Mouse (Mus musculus) bone marrow, adult 2 months (tissue): ENCODE measurements around the gene Olfr961.

Experiments
- CTCF ChIP-seq: fragments of 200-500 bp; IDR thresholded peaks from 2 replicates; pipeline ENCODE4 v1.5.1; 2011; ENCODE audit warnings: low read length, control low read depth; ENCODE audit not compliant: control insufficient read depth, insufficient read depth
- POLR2A ChIP-seq: fragments of 200-500 bp; IDR thresholded peaks from 2 replicates; pipeline ENCODE4 v1.6.1; 2011; ENCODE audit warnings: low read depth, mild to moderate bottlenecking, control low read depth, low read length, borderline replicate concordance; ENCODE audit not compliant: control insufficient read depth

GRCm38 (mm10) chr9:39624711-39625110 is 20.2 kb upstream of the Olfr961 start:
- TF ChIP-seq POLR2A (no peak), CTCF (no peak)
